Mouse (Mus musculus) splenic B cell, adult 2 months (primary cell): ENCODE data around the gene M6pr.
"Not testable (repeated sequence)": the region's sequence is repeated elsewhere in the genome, so short reads cannot be mapped to it uniquely, and the experiment has no call there.

Experiments used
- DNase-seq: peaks from one replicate; pipeline ENCODE4 v3.0.0-alpha.2; 2011; ENCODE audit warnings: low read depth, low spot score
- H3K27me3 ChIP-seq: 2 replicates; pipeline ENCODE4 v1.6.1; 2012; ENCODE audit warnings: mild to moderate bottlenecking, low read length, moderate library complexity, mixed read lengths; ENCODE audit not compliant: control insufficient read depth, poor library complexity, insufficient read depth, severe bottlenecking
- H3K36me3 ChIP-seq: 2 replicates; pipeline ENCODE4 v1.6.1; 2012; ENCODE audit warnings: mild to moderate bottlenecking, low read length, moderate library complexity, mixed read lengths; ENCODE audit not compliant: control insufficient read depth, poor library complexity, insufficient read depth, severe bottlenecking

The M6pr gene

DNA sequence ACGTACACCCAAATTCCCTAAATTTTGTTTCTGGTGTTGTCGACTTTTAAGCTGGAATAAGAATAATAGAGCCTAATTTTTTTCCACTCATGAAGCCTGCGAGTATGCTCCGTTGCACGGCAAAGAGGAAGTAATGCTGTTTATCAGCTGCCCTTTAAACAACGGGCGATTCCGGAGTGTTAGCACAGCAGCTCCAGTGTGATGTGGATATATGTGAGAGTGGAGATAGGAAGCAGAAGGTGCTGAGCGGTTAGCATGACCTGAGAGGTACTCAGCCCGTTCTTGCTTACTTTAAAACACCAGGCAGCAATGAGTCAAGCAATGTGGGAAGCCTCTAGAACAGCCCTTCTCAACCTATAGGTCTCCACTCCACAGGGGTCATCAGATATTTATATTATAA, 35.2 kb downstream of the M6pr start:
- DNase-seq = peak; percentile 40
- Histone ChIP-seq H3K36me3 (no peaks in the 10 kb centered on the region), H3K27me3 (no peaks in the 10 kb centered on the region)

DNA sequence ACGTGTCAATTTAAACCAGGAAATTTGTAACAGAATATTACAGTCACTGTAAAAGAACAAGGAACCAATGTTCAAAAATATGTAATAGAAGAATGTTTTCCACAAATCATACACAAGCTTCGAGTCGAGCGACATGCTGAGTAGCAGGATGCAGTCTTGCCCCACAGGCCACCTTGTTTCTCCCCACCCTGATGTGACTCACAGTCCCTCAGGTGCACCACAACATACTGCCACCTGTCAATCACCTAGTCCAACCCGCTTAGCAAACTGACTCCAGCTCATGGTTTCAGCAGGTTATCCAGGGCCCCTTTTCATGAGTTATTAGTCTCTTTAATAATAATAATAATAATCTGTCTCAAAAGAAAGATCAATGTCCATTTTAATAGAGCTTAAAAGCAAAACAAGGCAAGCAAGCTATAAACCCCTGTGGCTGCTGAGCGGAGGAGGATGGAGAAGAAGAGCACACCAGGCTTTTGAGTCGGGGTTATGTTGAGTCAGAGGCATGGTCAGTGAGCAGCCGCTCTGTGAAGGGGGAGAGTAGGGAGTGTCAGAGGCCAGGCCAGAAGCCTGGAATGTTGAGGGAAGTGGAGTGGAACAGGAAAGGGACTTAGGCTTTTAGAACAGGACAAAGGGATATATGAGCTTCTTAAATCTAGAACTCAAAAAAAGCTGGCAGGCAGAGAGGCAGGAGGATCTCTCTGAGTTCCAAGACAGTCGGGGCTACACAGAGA, 36.0 kb downstream of the M6pr start:
- no peak for DNase-seq
- Histone ChIP-seq H3K36me3 (no peaks in the 10 kb centered on the region), H3K27me3 (no peaks in the 10 kb centered on the region)

DNA sequence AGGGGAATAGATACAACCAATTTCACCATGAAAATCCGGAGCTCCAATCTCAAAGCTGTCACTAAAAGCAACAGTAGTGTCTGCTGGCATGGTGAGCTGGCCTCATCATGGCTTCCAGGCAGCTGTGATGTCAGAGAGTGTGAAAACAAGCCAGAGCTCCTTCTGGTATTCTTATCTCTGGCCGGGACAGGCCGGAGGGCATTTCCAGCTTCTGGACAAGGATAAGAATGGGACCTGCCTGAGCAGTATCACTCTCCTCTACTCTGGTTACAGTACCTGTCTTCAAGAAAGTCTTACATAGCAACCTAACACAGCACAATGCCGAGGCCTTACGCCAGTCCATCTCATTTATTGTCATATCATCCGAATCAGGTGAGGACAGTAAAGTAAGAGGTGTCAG, 37.2 kb downstream of the M6pr start:
- Histone ChIP-seq H3K27me3 (no peaks in the 10 kb centered on the region), H3K36me3 (no peaks in the 10 kb centered on the region)
- DNase-seq = no peak

DNA sequence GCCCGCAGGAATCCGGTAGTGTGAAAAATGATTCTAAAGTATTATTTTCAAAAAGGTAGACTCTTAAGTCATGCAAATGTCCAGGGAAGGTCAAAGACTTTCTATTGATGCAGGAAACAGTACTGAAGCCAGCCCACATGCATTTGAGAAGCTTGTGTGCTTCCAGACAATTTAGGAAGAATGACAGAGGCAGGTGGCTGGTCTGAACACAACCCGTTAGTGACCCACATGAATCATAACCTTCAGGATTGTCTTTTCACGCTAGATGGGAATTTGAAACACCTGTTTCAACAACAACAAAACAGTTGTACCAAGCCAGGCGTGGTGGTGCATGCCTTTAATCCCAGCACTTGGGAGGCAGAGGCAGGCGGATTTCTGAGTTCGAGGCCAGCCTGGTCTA, 37.9 kb downstream of the M6pr start:
- DNase-seq = no peak
- Histone ChIP-seq H3K36me3 (no peaks in the 10 kb centered on the region), H3K27me3 (no peaks in the 10 kb centered on the region)

DNA sequence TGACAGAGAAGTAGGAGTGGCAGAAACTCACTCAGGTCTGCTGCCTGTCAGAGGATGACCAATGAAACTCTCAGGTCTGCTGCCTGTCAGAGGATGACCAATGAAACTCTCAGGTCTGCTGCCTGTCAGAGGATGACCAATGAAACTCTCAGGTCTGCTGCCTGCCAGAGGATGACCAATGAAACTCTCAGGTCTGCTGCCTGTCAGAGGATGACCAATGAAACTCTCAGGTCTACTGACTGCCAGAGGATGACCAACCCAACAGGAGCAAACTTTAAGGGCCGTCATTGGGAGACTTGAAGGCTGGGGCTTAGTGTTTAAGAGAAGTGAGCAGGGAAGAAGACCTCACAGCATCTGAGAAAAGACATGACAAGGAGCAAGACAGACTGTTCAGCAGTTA, 38.8 kb downstream of the M6pr start:
- H3K36me3 ChIP-seq, DNase-seq: not testable (repeated sequence)

DNA sequence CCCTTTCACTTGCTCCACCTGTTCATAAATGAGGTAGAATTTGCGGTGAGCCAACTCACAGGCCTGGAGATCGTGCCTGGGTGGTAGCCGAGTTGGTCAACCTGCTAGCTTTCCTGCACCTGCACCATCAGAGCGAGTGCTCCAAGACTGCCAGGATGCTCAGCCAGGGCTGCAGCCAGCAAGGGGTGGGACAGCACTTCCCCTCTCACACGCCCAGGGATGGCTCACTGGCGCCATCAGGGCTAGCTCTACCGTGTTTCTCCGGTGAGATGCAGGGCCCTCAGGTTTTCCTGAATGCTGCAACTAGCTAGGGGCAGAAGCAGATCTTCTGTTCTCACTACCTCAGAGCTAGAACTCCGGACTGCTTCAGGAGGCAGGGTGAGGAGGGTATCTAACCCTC, 47.4 kb downstream of the M6pr start:
- no peaks in the 10 kb centered on the region for H3K27me3 ChIP-seq
- H3K36me3 ChIP-seq = no peaks in the 10 kb centered on the region
- DNase-seq = no peak

More for the DNA sequence above, 38.8 kb downstream of the M6pr start:
- H3K27me3 ChIP-seq = not testable (repeated sequence)

DNA sequence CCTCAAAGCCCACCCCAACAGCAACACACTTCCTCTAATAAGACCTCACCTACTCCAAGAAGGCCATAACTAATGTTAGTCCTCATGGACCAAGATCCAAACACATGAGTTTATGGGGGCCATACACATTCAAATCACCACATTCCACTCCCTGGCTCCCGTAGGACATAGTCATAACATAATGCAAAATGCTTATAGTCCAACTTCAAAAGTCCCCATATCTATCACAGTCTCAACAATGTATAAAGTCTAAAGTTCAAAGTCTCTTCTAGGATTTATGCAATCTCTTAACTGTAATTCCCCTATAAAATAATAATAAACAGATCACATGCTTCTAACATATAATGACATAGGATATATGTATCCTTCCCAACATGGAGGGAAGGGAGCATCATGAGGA, 48.6 kb downstream of the M6pr start:
- Histone ChIP-seq H3K36me3 (no peaks in the 10 kb centered on the region), H3K27me3 (no peaks in the 10 kb centered on the region)
- DNase-seq = no peak

DNA sequence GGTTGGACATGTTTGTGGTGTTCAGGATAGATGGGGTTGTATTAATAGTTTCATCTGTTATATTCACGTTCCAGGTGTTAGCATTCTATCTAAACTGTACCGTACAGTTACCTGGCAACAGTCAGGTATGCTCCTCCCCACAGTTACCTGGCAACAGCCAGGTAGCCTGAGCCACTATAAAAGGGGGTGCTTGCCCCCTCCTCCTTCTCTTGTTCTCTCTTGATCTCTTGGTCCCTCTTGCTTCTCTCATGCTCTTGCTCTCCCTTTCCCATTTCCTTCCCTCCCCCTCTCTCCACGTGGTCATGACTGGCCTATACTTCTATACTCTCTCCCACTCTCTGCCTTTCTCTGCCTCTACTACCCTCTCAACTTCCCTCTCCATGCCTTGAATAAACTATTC, 57.2 kb downstream of the M6pr start:
- Histone ChIP-seq H3K36me3 (no peaks in the 10 kb centered on the region), H3K27me3 (no peaks in the 10 kb centered on the region)
- no peak for DNase-seq

DNA sequence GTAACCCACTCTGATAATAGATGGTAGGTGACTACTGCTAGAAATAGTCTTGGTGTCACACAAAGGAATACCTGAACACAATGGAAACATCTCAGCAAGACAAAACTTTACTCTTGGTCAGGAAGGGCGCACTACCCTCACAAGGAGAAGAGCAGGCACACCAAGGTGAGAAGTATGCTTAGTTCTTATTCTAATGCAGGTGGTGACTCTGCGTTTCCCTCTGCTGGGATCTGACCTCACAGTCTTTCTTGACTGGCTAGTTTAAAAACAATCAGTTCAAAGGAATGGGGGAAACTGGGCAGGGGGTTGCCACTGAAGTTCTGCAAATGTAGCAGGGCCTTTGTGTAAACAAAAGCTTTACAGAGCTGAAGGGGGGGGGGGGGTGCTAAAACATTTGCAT, 57.8 kb downstream of the M6pr start:
- no peaks in the 10 kb centered on the region for H3K27me3 ChIP-seq
- DNase-seq = no peak
- H3K36me3 ChIP-seq = no peaks in the 10 kb centered on the region

DNA sequence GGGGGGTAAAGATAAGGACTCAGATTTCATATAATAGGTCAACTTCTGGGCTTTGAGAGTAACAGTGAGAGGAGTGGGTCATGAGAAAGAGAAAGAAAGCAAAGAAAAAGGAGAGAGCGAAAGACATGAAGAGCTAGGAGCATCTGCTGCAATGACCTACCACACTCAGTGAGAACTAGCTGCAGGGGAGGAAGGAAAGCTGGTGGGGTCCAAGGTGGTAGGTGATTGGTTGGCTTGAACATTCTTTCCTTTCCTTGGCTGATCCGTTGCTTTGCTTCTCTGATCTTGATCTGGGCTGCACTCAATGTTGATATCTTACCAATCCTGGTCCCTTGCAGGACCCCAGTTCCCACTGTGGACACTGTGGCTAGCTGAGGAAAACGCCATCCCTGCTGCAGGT, 58.5 kb downstream of the M6pr start:
- no peak for DNase-seq
- no peaks in the 10 kb centered on the region for H3K27me3 ChIP-seq
- H3K36me3 ChIP-seq = no peaks in the 10 kb centered on the region
